Mouse (Mus musculus) megakaryocyte, embryonic 14.5 days (primary cell): ENCODE measurements around the gene Mapkapk2. TPM values are rescaled to one million over a fixed set of nuclear protein-coding genes. Genes with fewer than 3 reads are reported as not detected.
A peak's percentile ranks its signal among the peaks of the same experiment; 100 is the strongest.

ENCODE experiments used
- H3K27me3 ChIP-seq: replicated peaks from 2 replicates; pipeline ENCODE3; 2012; ENCODE audit warnings: inconsistent platforms
- H3K36me3 ChIP-seq: replicated peaks from 2 replicates; pipeline ENCODE3; 2012; ENCODE audit warnings: low read length, inconsistent platforms, mixed read lengths
- H3K4me1 ChIP-seq: 2 replicates; pipeline ENCODE4 v1.6.1; 2012; ENCODE audit warnings: inconsistent platforms
- H3K4me3 ChIP-seq: replicated peaks from 2 replicates; pipeline ENCODE3; 2012; ENCODE audit warnings: moderate library complexity, mild to moderate bottlenecking, inconsistent platforms
- H3K9me3 ChIP-seq: 2 replicates; pipeline ENCODE4 v1.6.1; 2012; ENCODE audit warnings: inconsistent platforms
- FLI1 ChIP-seq: IDR thresholded peaks from 2 replicates; pipeline ENCODE4 v1.6.1; 2012; ENCODE audit warnings: low read length, inconsistent platforms, mixed read lengths
- GATA1 ChIP-seq: IDR thresholded peaks from 3 replicates; pipeline ENCODE4 v1.6.1; 2012; ENCODE audit warnings: mixed read lengths, low read length, inconsistent platforms, borderline replicate concordance
- polyA plus RNA-seq: library from polyadenylated mRNA; stranded (reverse); fragments of >175 nt; gene quantifications from 2 replicates; pipeline ENCODE4 v1.2.3, GENCODE M21; 2012; ENCODE audit warnings: low replicate concordance; ENCODE audit not compliant: insufficient read depth

Gene Mapkapk2
- polyA plus RNA-seq, 1 experiment, result 178 TPM

DNA sequence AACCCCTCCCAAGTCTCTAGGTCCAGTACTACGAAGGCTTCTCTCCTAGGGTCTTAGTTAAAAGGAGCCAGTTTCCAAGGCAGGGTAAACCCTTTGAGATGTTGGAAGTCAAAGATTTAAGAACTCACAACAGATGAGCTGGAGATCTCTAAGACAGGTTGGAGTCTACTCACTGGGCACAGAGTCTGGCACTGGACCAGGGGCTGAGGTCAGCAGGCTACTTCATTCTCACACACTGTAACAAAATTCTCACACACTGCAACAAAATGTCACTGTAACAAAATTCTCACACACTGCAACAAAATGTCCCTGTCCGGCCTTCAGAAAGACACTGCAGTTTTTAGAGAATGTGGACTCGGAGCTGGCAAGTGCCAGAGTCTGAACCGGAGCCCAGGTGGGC, 54.0 kb downstream of the Mapkapk2 start:
- no peak overlapping the region for H3K4me3 ChIP-seq

DNA sequence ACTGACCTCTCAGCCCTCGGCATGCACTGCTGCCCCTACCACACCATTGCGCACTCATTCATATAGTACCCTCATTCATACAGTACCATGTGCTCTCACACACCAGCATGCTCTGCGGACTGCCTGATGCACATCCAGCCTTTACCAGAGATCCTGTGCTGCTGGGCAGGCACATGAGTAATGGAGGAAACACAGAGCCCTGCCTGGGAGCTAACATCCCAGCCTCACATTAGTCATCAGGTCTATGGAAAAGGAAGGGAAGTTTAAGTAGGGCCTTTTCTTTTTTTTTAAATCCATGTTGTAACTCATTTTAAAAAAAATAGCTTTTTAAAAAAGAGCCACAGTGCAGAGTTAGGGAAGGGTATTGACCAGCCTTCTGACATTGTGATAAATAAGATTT, 54.9 kb downstream of the Mapkapk2 start:
- peaks cover 62% of the 10 kb centered on the region for H3K4me1 ChIP-seq
- peak overlapping the region; percentile 50 for H3K4me3 ChIP-seq
- TF ChIP-seq FLI1 (no peak), GATA1 (no peak)
- no peaks in the 10 kb centered on the region for H3K9me3 ChIP-seq
- peaks cover 14% of the 10 kb centered on the region for H3K36me3 ChIP-seq
- H3K27me3 ChIP-seq, result no peaks in the 10 kb centered on the region

More for the DNA sequence above, 54.0 kb downstream of the Mapkapk2 start:
- peaks cover 14% of the 10 kb centered on the region for H3K36me3 ChIP-seq
- H3K9me3 ChIP-seq, result no peaks in the 10 kb centered on the region
- H3K4me1 ChIP-seq, result peaks cover 62% of the 10 kb centered on the region
- no peaks in the 10 kb centered on the region for H3K27me3 ChIP-seq
- TF ChIP-seq FLI1 (no peak), GATA1 (no peak)

DNA sequence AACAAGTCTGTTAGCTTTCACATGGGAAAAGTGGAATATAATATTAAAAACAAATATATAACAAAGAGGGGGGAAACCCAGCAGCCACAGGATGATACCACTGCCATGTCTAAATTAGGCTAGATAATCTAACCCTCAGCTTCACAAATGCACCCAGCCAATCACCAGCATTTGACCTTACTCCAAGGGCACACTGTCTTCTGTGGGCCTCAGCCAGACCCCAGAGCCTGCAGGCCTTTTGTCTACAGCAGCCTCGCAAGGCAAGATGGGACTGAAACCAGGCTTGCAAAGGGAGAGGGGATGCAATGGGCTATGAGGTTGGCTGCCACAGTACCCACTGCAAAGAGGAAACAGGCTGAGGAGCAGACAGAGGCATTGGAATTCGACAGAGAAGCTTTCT, 55.4 kb downstream of the Mapkapk2 start:
- Histone ChIP-seq H3K9me3 (no peaks in the 10 kb centered on the region), H3K27me3 (no peaks in the 10 kb centered on the region), H3K4me3 (peak overlapping the region; percentile 50), H3K36me3 (peaks cover 14% of the 10 kb centered on the region), H3K4me1 (peaks cover 57% of the 10 kb centered on the region)
- TF ChIP-seq GATA1 (no peak), FLI1 (no peak)

DNA sequence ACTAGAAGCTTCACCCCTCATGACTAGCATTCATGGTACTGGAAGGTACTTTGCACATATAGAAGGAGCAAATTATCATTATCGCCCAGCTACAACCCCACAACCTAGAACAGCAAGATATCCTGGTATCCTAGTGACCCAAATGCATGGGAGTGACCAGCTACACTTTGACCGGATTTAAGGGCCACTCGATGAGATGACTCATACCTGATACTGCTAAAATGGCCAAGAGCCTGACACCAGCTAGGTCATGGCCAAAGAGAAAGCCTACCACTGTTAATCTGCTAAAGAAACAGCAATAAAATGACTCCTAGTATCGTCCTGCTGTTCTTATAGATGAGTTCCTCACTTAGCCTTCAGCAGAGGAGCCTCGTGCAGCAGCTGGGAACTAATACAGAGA, 58.1 kb downstream of the Mapkapk2 start:
- TF ChIP-seq GATA1 (no peak), FLI1 (no peak)
- H3K4me1 ChIP-seq, result peaks cover 41% of the 10 kb centered on the region
- no peaks in the 10 kb centered on the region for H3K27me3 ChIP-seq
- H3K4me3 ChIP-seq, result no peak overlapping the region
- no peaks in the 10 kb centered on the region for H3K9me3 ChIP-seq
- peaks cover 14% of the 10 kb centered on the region for H3K36me3 ChIP-seq

DNA sequence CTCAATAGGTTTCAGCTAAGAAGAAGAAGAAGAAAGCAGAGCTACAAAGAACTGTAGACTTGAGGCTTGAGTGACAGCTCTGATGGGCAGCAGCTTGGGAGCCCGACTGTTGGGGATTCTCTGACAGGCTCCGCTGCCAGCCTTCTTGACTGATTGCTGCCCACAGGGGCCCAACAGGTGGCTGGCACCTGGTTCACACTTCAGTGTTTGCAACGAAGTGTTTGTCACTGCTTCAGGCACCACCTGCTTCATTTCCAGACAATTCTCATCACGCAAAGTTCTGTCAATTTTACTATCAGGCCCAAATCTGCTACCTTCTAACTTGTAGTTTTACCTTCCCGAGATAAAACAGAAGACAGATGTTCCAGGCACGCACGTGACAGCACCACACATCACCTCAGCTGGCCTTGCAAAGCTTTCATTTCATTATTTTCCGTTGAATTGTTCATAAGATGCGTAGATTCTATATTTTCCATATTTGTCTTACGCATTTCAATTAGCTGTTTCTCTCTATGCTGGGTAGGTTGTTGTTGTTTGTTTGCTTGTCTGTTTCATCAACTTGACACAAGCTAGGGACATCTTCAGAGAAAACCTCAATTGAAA, 59.1 kb downstream of the Mapkapk2 start:
- no peaks in the 10 kb centered on the region for H3K27me3 ChIP-seq
- H3K4me1 ChIP-seq, result peaks cover 44% of the 10 kb centered on the region
- H3K36me3 ChIP-seq, result peaks cover 11% of the 10 kb centered on the region
- no peaks in the 10 kb centered on the region for H3K9me3 ChIP-seq
- TF ChIP-seq FLI1 (no peak), GATA1 (no peak)
- H3K4me3 ChIP-seq, result no peak overlapping the region

DNA sequence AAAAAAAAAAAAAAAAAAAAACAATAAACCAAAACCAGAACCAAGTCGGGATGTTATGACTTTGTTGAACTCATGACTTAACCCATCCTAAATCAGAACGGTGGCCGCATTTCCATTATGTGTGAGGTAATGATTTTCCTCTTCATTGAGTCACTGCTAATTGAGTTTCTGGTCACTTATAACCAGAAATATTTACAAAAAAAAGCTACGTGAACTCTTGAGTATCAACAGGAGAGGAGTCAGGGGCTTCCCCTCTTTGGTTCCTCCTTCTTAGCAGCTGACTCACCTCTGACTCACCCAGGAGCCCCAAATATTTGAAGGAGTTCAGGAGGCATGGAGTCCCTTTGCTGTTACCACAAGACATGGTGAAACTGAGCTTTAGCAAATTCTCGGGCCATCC, 59.6 kb downstream of the Mapkapk2 start:
- TF ChIP-seq FLI1 (no peak), GATA1 (no peak)
- Histone ChIP-seq H3K4me3 (no peak overlapping the region), H3K36me3 (peaks cover 5% of the 10 kb centered on the region), H3K9me3 (no peaks in the 10 kb centered on the region), H3K4me1 (peaks cover 50% of the 10 kb centered on the region), H3K27me3 (peaks cover 3% of the 10 kb centered on the region)

DNA sequence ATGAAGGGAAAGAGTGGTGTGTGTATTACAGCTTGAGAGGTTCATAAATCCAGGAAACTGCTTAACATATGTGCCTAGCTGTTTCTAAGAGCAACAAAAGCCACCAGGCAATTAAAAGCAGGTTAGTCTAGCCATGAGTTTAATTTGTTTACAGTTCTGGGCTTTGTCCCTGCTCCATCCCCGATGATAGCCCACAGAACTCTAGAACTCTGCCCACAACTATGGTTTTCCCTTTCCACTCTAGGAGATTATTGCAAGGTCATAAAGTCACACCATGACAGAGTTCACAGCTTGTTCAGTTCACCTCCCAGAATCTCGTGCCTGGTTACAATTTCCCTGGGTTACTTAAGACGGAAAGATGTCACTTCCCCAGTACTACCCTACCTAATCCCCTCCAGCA, 66.4 kb downstream of the Mapkapk2 start:
- Histone ChIP-seq H3K4me1 (peaks cover 74% of the 10 kb centered on the region), H3K36me3 (no peaks in the 10 kb centered on the region), H3K9me3 (no peaks in the 10 kb centered on the region), H3K4me3 (no peak overlapping the region), H3K27me3 (peaks cover 3% of the 10 kb centered on the region)
- no peak for TF ChIP-seq FLI1
- TF ChIP-seq GATA1, result no peak

DNA sequence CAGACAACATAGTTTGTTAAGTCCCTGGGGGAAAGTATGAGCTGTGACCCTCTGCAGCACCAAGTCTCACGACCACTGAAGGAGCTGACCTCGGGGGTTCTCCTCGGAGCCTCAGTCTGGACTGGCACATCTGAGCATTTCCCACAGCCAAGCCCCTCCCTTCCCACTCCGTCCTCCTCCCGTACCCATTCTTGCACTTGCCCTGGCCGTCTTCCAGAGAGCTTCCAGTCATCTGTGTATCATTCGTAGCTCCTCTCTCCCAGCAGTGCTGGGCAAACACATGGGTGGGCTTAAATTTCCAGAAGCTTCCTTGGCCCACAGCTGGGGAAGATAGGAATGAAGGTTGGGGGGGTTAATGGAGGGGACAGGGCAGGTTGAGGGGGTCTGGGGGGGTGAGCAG, 67.4 kb downstream of the Mapkapk2 start:
- H3K36me3 ChIP-seq, result no peaks in the 10 kb centered on the region
- H3K4me3 ChIP-seq, result no peak overlapping the region
- peaks cover 3% of the 10 kb centered on the region for H3K27me3 ChIP-seq
- TF ChIP-seq GATA1 (no peak), FLI1 (no peak)
- H3K9me3 ChIP-seq, result no peaks in the 10 kb centered on the region
- H3K4me1 ChIP-seq, result peaks cover 78% of the 10 kb centered on the region

DNA sequence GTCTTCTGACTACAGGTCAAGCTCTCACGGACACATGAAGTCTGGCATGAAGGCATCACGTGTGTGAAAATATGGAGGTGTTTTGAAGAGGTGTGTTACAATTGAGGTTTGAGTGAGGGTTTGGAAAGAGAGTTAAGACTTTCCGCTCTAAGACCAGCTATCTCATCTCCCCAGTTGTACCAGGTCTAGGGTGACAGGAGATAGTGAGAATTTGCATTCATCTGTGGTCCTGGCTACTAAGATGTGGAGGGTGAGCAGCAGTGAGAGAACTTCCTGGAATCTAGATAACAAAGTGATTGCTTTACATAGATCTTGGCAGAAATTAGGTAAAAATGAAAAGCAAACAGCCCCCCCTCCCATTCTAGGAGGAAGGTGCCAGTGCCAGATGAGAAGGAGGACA, 68.4 kb downstream of the Mapkapk2 start:
- Histone ChIP-seq H3K4me1 (peaks cover 89% of the 10 kb centered on the region), H3K4me3 (no peak overlapping the region), H3K36me3 (no peaks in the 10 kb centered on the region), H3K9me3 (no peaks in the 10 kb centered on the region), H3K27me3 (peaks cover 3% of the 10 kb centered on the region)
- TF ChIP-seq GATA1, result no peak
- no peak for TF ChIP-seq FLI1

DNA sequence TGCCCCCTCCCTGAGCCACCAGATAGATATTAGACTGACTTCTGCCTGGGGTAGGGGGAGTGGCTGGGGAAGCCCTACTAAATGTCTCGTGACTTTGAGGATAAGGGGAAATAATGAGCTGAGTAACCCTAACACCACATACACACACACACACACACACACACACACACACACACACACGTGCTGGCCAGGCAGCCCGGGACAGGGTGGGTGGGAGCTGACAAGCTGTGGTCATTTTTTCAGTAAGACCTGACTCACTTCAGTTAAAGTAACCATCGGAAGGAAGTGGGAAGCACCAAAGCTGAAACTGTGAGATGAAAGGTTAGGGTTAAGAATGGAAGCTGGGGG, 71.8 kb downstream of the Mapkapk2 start:
- TF ChIP-seq GATA1 (no peak), FLI1 (no peak)
- Histone ChIP-seq H3K4me3 (peak overlapping the region; percentile 64), H3K9me3 (no peaks in the 10 kb centered on the region), H3K27me3 (no peaks in the 10 kb centered on the region), H3K36me3 (no peaks in the 10 kb centered on the region), H3K4me1 (peaks cover 93% of the 10 kb centered on the region)
